In the genomic region with DNA sequence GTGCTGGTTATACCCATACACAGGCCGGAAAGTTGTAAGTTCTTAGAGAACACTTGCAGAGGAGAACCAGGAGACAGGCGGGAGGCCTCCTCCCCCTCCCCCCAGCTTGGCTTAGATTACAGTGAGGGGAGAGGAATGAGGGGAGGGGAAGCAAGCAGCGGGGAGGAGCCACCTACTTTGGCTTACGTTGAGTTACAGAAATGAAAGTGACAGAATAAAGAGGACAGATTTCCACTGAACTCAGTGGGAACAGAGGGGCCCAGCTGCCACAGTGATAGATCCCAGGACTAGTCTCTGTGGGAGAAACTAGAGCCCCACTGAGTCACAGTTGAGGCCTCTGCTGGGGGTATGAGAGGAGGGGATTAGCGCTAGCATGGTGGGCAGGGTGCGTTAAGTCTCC, we compare ENCODE assay signal across 10 mouse cellular contexts.
DNase-seq lines count a peak whose midpoint lies in the region; ATAC-seq and TF ChIP-seq lines count a peak whose summit lies in the region.
"Had no signal": no experiment of that assay in that cellular context is flagged by ENCODE, and none has a peak within 500 bp of the region (broad histone marks: within the 10 kb centered on the region; RNA-seq: fewer than 3 reads in every experiment).

No protein-coding gene starts in this region.

- DNase-seq in cerebellum, postnatal 10 days, result peak; percentile 32 to 58
- no peak for DNase-seq in cerebellum, adult 8-10 months
- peak; percentile 72 for DNase-seq in lung, embryonic 14.5 days
- DNase-seq in lung, adult 2 months, result no peak
- peak; percentile 35 for DNase-seq in retina, postnatal 7 days (ENCODE audit: low read depth, low spot score)
- no peak for DNase-seq in cerebellum, adult 9-10 months
- DNase-seq in natural killer cell, adult 2 months (ENCODE audit: low spot score in 2 of 2), result no peak
- DNase-seq: cerebellum, postnatal 25 days had no signal

- H3K36me3 ChIP-seq in lung, embryonic 14.5 days (ENCODE audit: insufficient read depth), result no peaks in the 10 kb centered on the region
- H3K36me3 ChIP-seq in limb, embryonic 12.5 days, result no peaks in the 10 kb centered on the region

- WGBS in lung, embryonic 14.5 days, result 8% methylated on average over 6 of the region's 6 CpGs
- WGBS in lung, adult 2 months, result 20% methylated on average over 6 of the region's 6 CpGs
- 9% methylated on average over 6 of the region's 6 CpGs for WGBS in limb, embryonic 12.5 days

- H3K4me1 ChIP-seq in lung, embryonic 14.5 days (ENCODE audit: insufficient read depth), result no peaks in the 10 kb centered on the region
- H3K4me1 ChIP-seq in lung, adult 2 months (ENCODE audit: control insufficient read depth, insufficient read depth, low read length), result no peaks in the 10 kb centered on the region
- H3K4me1 ChIP-seq in limb, embryonic 12.5 days (replicated peaks), result peaks cover 14% of the 10 kb centered on the region; the same call in 1 of the 2 replicates

- H3K9ac ChIP-seq in lung, embryonic 14.5 days, result 0 out of 2 replicates have a peak overlapping the region, but pooled peaks have one; percentile 5
- no peak overlapping the region for H3K9ac ChIP-seq in limb, embryonic 12.5 days (replicated peaks)

- no peak overlapping the region for H3K27ac ChIP-seq in lung, embryonic 14.5 days (ENCODE audit: low read depth)
- H3K27ac ChIP-seq in limb, embryonic 12.5 days, result no peak overlapping the region

- TF ChIP-seq CTCF in lung, embryonic 14.5 days (IDR thresholded peaks at IDR 0.05; ENCODE audit: low read depth), result no peak
- TF ChIP-seq CTCF in lung, adult 2 months (IDR thresholded peaks at IDR 0.05; ENCODE audit: insufficient read depth, low read length), result no peak

- peak overlapping the region; percentile 51 for H3K4me2 ChIP-seq in lung, embryonic 14.5 days
- peak overlapping the region; percentile 40 for H3K4me2 ChIP-seq in limb, embryonic 12.5 days

- H3K4me3 ChIP-seq in lung, embryonic 14.5 days (ENCODE audit: low read depth, low read length), result no peak overlapping the region
- no peak overlapping the region for H3K4me3 ChIP-seq in lung, adult 2 months (replicated peaks; ENCODE audit: extremely low read depth, low read depth, low read length)
- H3K4me3 ChIP-seq in limb, embryonic 12.5 days (replicated peaks), result no peak overlapping the region; the same call in 1 of the 2 replicates

- no peaks in the 10 kb centered on the region for H3K27me3 ChIP-seq in lung, embryonic 14.5 days (ENCODE audit: insufficient read depth, low read length)
- no peaks in the 10 kb centered on the region; the same call in 1 of the 2 replicates for H3K27me3 ChIP-seq in limb, embryonic 12.5 days

- no peak for TF ChIP-seq POLR2A in lung, adult 2 months (IDR thresholded peaks at IDR 0.05; ENCODE audit: borderline replicate concordance, extremely low read depth, low read depth, low read length)

- no peaks in the 10 kb centered on the region for H3K9me3 ChIP-seq in lung, embryonic 14.5 days (ENCODE audit: low read depth, low read length)
- no peaks in the 10 kb centered on the region for H3K9me3 ChIP-seq in limb, embryonic 12.5 days

- ATAC-seq in lung, embryonic 14.5 days (ENCODE audit: insufficient read depth), result peak; percentile 82
- no peak for ATAC-seq in limb, embryonic 12.5 days (ENCODE audit: insufficient number of reproducible peaks, insufficient read depth, low FRiP score, low TSS enrichment, low read depth)
- ATAC-seq: activated CD4-positive, CD25-positive, alpha-beta regulatory T cell, adult 4 months had no signal

Comparison
In these comparisons a context has a peak if more than half of its experiments do, and no peak if none do; other contexts are left out.
1. DNase-seq: peak in cerebellum, postnatal 10 days (2 of 2), lung, embryonic 14.5 days (single experiment) and retina, postnatal 7 days (single experiment); none in cerebellum, adult 8-10 months (single experiment), lung, adult 2 months (single experiment), cerebellum, adult 9-10 months (single experiment) and natural killer cell, adult 2 months (0 of 2).